Mouse (Mus musculus) T-helper 17 cell (primary cell): ENCODE measurements around the gene Gm20388.

Source experiments
- in situ Hi-C, 2 experiments: fragments of 300-600 bp; cut with MboI, MseI; formaldehyde crosslinking; loops; 1 replicate in 1 of 2; 2 replicates in 1 of 2; pipeline ENCODE4 v1.15.1; 2025; ENCODE audit warnings: high pct_unique_total_duplicates in 2 of 2

Gm20388 gene

GRCm38 (mm10) chr8:121885433-121885832 lies 1974.8 kb downstream of the Gm20388 start:
- in situ Hi-C loops: loop anchor here in 1 of 2 experiments (10.0 kb wide), 1 partner anchor 1989 kb away; no protein-coding TSS in a partner anchor

- in situ Hi-C loops: loop anchor here in 1 of 2 experiments (10.0 kb wide), 1 partner anchor 1987 kb away; no protein-coding TSS in a partner anchor
Measured at GRCm38 (mm10) chr8:121887547-121887946, 1976.9 kb downstream of the Gm20388 start.

GRCm38 (mm10) chr8:121889317-121889716 lies 1978.7 kb downstream of the Gm20388 start:
- in situ Hi-C loops: loop anchor here in 1 of 2 experiments (10.0 kb wide), 1 partner anchor 1985 kb away; no protein-coding TSS in a partner anchor

- in situ Hi-C loops: loop anchor here in 1 of 2 experiments (10.0 kb wide), 1 partner anchor 1985 kb away; no protein-coding TSS in a partner anchor
Measured at GRCm38 (mm10) chr8:121889810-121890785, 1979.5 kb downstream of the Gm20388 start.

- in situ Hi-C loops: no loop called here
Measured at GRCm38 (mm10) chr8:121892875-121893274, 1982.2 kb downstream of the Gm20388 start.

- in situ Hi-C loops: loop anchor here in 1 of 2 experiments (5.0 kb wide), 1 partner anchor 44 kb away; no protein-coding TSS in a partner anchor
Measured at GRCm38 (mm10) chr8:121895910-121896309, 1985.3 kb downstream of the Gm20388 start.

GRCm38 (mm10) chr8:121896476-121897145 lies 1986.0 kb downstream of the Gm20388 start:
- in situ Hi-C loops: loop anchor here in 1 of 2 experiments (5.0 kb wide), 1 partner anchor 44 kb away; no protein-coding TSS in a partner anchor

- in situ Hi-C loops: loop anchor here in 1 of 2 experiments (5.0 kb wide), 1 partner anchor 45 kb away; no protein-coding TSS in a partner anchor
Measured at GRCm38 (mm10) chr8:121897205-121897604, 1986.6 kb downstream of the Gm20388 start.

- in situ Hi-C loops: loop anchor here in 1 of 2 experiments (5.0 kb wide), 1 partner anchor 46 kb away; no protein-coding TSS in a partner anchor
Measured at GRCm38 (mm10) chr8:121897871-121898381, 1987.3 kb downstream of the Gm20388 start.

- in situ Hi-C loops: loop anchor here in 1 of 2 experiments (5.0 kb wide), 1 partner anchor 46 kb away; no protein-coding TSS in a partner anchor
Measured at GRCm38 (mm10) chr8:121898401-121898931, 1987.8 kb downstream of the Gm20388 start.

- in situ Hi-C loops: loop anchor here (5.0 to 25.0 kb wide), 3 partner anchors 47 to 312 kb away; partner anchors contain the start of genes Banp (in 1 of the 2), Fbxo31 (in 1 of the 2) and Map1lc3b (in 1 of the 2)
Measured at GRCm38 (mm10) chr8:121899180-121900044, 1988.8 kb downstream of the Gm20388 start.

- in situ Hi-C loops: loop anchor here (5.0 to 25.0 kb wide), 3 partner anchors 46 to 314 kb away; partner anchors contain the start of genes Banp (in 1 of the 2), Fbxo31 (in 1 of the 2) and Map1lc3b (in 1 of the 2)
Measured at GRCm38 (mm10) chr8:121901498-121902236, 1991.0 kb downstream of the Gm20388 start.

- in situ Hi-C loops: loop anchor here (5.0 to 25.0 kb wide), 3 partner anchors 43 to 317 kb away; partner anchors contain the start of genes Banp (in 1 of the 2), Fbxo31 (in 1 of the 2) and Map1lc3b (in 1 of the 2)
Measured at GRCm38 (mm10) chr8:121903977-121904376, 1993.3 kb downstream of the Gm20388 start.

GRCm38 (mm10) chr8:121904999-121905398 lies 1994.4 kb downstream of the Gm20388 start:
- in situ Hi-C loops: loop anchor here (5.0 to 25.0 kb wide), 3 partner anchors 42 to 318 kb away; partner anchors contain the start of genes Banp (in 1 of the 2), Fbxo31 (in 1 of the 2) and Map1lc3b (in 1 of the 2)

- in situ Hi-C loops: loop anchor here in 1 of 2 experiments (25.0 kb wide), 1 partner anchor 318 kb away; the partner anchor contains the start of genes Fbxo31 and Map1lc3b
Measured at GRCm38 (mm10) chr8:121905420-121905819, 1994.8 kb downstream of the Gm20388 start.

- in situ Hi-C loops: loop anchor here in 1 of 2 experiments (25.0 kb wide), 1 partner anchor 319 kb away; the partner anchor contains the start of genes Fbxo31 and Map1lc3b
Measured at GRCm38 (mm10) chr8:121905864-121906263, 1995.2 kb downstream of the Gm20388 start.

GRCm38 (mm10) chr8:121906542-121907512 lies 1996.2 kb downstream of the Gm20388 start:
- in situ Hi-C loops: loop anchor here in 1 of 2 experiments (25.0 kb wide), 1 partner anchor 320 kb away; the partner anchor contains the start of genes Fbxo31 and Map1lc3b
